Mouse (Mus musculus): ENCODE results near the gene AC140267.1.

- TF ChIP-seq EP300 (IDR thresholded peaks at IDR 0.05; ENCODE audit: low read depth) (no peak), CTCF (IDR thresholded peaks at IDR 0.05; ENCODE audit: low read depth) (no peak)
Measured at GRCm38 (mm10) chr15:80279053-80279452, 43.4 kb downstream of the AC140267.1 start.
